Mouse (Mus musculus): ENCODE results near the gene Ehd2.

DNA sequence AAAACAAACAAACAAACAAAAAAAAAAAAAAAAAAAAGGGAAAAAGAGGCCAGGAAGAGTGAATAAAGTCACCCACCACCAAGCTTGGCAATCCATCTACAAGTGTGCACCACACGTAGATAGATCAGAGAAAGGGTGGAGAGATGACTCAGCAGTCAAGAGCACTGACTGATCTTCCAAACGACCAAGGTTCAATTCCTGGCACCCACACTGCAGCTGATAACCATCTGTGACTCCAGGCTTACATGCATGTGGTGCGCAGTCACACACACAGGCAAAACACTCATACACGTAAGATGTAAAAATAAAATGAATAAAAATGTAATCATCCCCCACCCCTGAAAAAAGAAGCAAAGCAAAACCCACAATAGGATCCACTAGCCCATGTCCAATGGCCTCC lies 35.7 kb upstream of the Ehd2 start:
- TF ChIP-seq CTCF (IDR thresholded peaks at IDR 0.05; ENCODE audit: insufficient read depth, low read depth, low read length), result no peak
- TF ChIP-seq POLR2A (IDR thresholded peaks at IDR 0.05; ENCODE audit: insufficient read depth, low read depth, low read length), result no peak

Data from olfactory bulb, adult 2 months (tissue).